Mouse (Mus musculus) central nervous system, embryonic 14 days (tissue): Measurements from ENCODE around the gene Psg19. TPM values are rescaled to one million over a fixed set of nuclear protein-coding genes. Genes with fewer than 3 reads are reported as not detected.

Experiments
- polyA plus RNA-seq: library from polyadenylated mRNA; depleted of rRNA; stranded (reverse); fragments of >200 nt; gene quantifications from 2 replicates; pipeline ENCODE4 v1.2.3, GENCODE M21; 2012; rRNA removed

Gene Psg19
- 0.02 TPM in 1 of 2 replicates, not detected in the other for polyA plus RNA-seq

GRCm38 (mm10) chr7:18798420-18798819, at the start of gene Psg19:
TSS of gene Psg19 (minus strand) at chr7:18798520.

GRCm38 (mm10) chr7:18839865-18840264, 41.5 kb upstream of the Psg19 start, which contains the start of gene Mill2:
TSS of gene Mill2 (plus strand) at chr7:18839966.

GRCm38 (mm10) chr7:18821507-18821906, 23.2 kb upstream of the Psg19 start, which contains the start of gene Psg17:
TSS of gene Psg17 (minus strand) at chr7:18821607.

Other genes with a start within 250 kb of the Psg19 start
- gene Psg27, start 231.2 kb downstream of the Psg19 start, polyA plus RNA-seq: not detected in 2 replicates
- 0.03 TPM in 1 of 2 replicates, not detected in the other for gene Psg23, start 182.0 kb downstream of the Psg19 start, polyA plus RNA-seq
- gene Psg21, start 141.8 kb downstream of the Psg19 start, polyA plus RNA-seq: not detected in 2 replicates
- gene Psg20, start 112.3 kb downstream of the Psg19 start, polyA plus RNA-seq: not detected in 2 replicates
- not detected in 2 replicates for gene Psg22, start 80.4 kb downstream of the Psg19 start, polyA plus RNA-seq
- 0.19 and 0.21 TPM in 2 replicates for gene Psg17, start 23.1 kb upstream of the Psg19 start, polyA plus RNA-seq
- 0.77 and 0.98 TPM in 2 replicates for gene Mill2, start 41.4 kb upstream of the Psg19 start, polyA plus RNA-seq
- 6.9 and 7.9 TPM in 2 replicates for gene Pglyrp1, start 72.8 kb upstream of the Psg19 start, polyA plus RNA-seq
- gene Ccdc61, start 111.9 kb upstream of the Psg19 start, polyA plus RNA-seq: 34.8 and 37.2 TPM in 2 replicates
- 25.7 and 28.5 TPM in 2 replicates for gene Nova2, start 127.4 kb upstream of the Psg19 start, polyA plus RNA-seq
- gene Nanos2, start 188.9 kb upstream of the Psg19 start, polyA plus RNA-seq: 2.4 and 2.8 TPM in 2 replicates
- 12.2 and 13.7 TPM in 2 replicates for gene Mypop, start 192.7 kb upstream of the Psg19 start, polyA plus RNA-seq
- gene Irf2bp1, start 205.5 kb upstream of the Psg19 start, polyA plus RNA-seq: 48.6 and 51.4 TPM in 2 replicates
- gene Foxa3, start 225.0 kb upstream of the Psg19 start, polyA plus RNA-seq: 0.09 and 0.76 TPM in 2 replicates
- gene Sympk, start 225.9 kb upstream of the Psg19 start, polyA plus RNA-seq: 94.7 and 95.7 TPM in 2 replicates